Mouse (Mus musculus) bone marrow macrophage, adult 2 months (primary cell): ENCODE results near the gene Fars2.

Experiments used
- CTCF ChIP-seq: IDR thresholded peaks from 2 replicates; pipeline ENCODE4 v1.5.1; 2012; ENCODE audit warnings: low read depth, mild to moderate bottlenecking, low read length, moderate library complexity
- POLR2A ChIP-seq: IDR thresholded peaks from 2 replicates; pipeline ENCODE4 v1.6.1; 2012; ENCODE audit warnings: mild to moderate bottlenecking, low read depth, low read length, borderline replicate concordance

DNA sequence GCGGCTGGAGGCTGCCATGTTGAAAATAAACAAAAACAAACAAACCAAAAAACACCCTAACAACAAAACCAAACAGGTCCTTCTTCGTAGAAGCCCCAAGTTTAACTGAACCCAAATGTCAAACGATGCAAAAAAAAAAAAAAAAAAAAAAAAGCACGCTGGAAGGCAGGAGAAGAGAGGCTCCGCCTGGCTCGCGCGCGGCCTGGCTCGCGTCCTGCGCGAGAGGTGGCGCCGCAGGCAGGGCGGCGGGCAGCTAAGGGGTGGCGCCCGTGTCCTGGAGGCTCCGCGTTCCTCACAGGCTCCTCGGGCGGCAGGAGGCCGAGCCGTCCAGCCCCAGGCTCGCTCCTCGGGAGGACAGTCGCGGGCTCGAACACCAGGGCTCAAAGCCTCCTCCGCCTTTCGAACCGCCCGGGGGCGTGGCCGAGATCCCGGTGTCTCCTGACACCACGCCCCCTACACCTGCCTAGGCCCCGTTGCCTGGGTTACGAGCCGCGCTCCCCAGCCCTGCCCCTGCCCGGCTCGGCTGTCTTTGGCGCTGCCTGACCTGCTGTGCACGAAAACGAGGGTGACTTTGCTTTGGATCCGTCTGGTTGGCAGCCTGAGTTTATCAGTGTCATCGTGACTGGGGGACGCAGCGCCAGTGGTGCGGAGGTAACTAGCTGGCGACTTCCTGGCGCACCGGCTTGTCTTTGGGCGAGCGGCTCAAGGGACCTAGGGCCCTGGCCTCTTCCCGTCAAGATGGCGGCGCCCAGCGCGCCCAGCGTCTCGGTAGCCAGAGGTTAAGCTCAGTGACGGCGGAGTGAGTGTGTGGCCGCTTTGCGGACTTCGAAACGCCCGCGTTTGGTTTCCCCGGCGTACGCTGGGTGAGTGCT is at the start of gene Fars2, which contains the start of gene Lyrm4:
- TF ChIP-seq CTCF (no peak), POLR2A (peak; percentile 83; the same call in 1 of the 2 replicates)
